Mouse (Mus musculus) megakaryocyte, adult 5-6 weeks (primary cell): ENCODE measurements around the gene Rps6ka5. TPM values are rescaled to one million over a fixed set of nuclear protein-coding genes. Genes with fewer than 3 reads are reported as not detected.

ENCODE experiments used
- ATAC-seq: 2 replicates; pipeline ENCODE4 v1.8.0; 2016; ENCODE audit warnings: mild to moderate bottlenecking, inconsistent platforms; ENCODE audit not compliant: poor library complexity, severe bottlenecking
- total RNA-seq, 2 experiments: library from RNA; stranded (forward) in 1 of 2; stranded (reverse) in 1 of 2; fragments of 153-499, 151-499 nt in 1 of 2; fragments of 221-1000, 200-1000 nt in 1 of 2; gene quantifications; 2 replicates each; pipeline versions ENCODE4 v1.2.3 to v1.2.4; 2015 to 2017

Gene Rps6ka5
- total RNA-seq, 2 experiments from 2014 or later: 19.4 to 30.9 TPM

DNA sequence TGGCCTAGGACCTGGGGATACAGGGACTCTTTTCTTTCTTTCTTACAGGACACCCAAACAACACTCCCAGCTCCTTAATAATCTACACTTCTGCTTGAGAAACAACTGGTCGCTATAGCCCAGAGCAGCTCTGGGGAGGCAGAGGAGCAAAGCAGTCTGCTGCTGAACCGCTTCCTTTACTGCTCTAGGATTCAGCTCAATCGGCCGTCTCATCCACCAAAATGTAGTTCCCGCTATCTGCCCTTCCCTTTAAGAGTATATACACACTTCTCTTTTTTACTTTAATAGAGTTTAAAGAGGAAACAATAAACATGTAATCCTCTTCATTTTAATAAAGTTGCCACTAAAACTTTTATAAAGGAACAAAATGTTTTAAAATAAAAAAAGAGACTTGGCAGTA, 117.0 kb downstream of the Rps6ka5 start:
- peak; percentile 73 for ATAC-seq

DNA sequence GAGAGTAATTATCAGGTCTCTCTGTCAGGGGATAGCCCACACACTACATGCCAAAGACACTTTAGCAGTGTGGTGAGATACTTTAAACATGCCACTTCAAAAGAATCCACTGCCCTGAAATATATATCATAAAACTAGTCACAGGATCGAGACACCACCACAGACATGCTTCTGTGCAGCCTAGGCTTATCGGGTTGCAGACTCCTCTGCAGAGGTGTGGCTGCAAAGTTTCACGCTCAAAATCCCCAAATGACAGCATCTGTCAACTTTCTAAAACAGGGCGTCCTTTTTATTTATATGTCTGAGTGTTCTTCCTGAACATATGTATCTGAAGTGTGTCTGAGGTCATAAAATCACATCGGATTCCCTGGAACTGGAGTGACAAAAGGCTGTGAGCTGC, 117.7 kb downstream of the Rps6ka5 start:
- ATAC-seq: no peak

- peak; percentile 57; the same call in 1 of the 2 replicates for ATAC-seq
Observed at GRCm38 (mm10) chr12:100606733-100607132, 120.0 kb downstream of the Rps6ka5 start.

- ATAC-seq: no peak
Observed at GRCm38 (mm10) chr12:100605596-100605995, 121.2 kb downstream of the Rps6ka5 start.

GRCm38 (mm10) chr12:100604540-100604939, 122.2 kb downstream of the Rps6ka5 start:
- ATAC-seq: peak; percentile 95

GRCm38 (mm10) chr12:100594700-100595099, 132.1 kb downstream of the Rps6ka5 start:
- no peak for ATAC-seq

DNA sequence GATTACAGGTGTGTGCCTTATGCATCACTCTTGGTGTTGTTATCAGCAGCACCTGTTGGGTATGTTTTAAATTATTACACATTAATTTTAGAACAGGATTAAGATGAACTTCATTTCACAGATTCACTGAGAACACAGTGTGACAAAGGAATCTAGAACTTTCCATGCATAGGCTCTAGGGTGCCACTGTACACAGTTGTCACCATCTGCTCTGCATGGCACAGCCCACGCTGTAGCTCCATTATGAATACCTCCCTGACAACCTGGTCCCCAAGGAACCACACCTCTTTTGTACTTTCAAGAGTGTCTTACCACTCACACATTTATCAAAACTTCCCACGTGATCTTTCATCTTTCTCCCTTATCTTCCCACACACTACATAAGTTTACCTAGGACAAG, 140.2 kb downstream of the Rps6ka5 start:
- no peak for ATAC-seq

DNA sequence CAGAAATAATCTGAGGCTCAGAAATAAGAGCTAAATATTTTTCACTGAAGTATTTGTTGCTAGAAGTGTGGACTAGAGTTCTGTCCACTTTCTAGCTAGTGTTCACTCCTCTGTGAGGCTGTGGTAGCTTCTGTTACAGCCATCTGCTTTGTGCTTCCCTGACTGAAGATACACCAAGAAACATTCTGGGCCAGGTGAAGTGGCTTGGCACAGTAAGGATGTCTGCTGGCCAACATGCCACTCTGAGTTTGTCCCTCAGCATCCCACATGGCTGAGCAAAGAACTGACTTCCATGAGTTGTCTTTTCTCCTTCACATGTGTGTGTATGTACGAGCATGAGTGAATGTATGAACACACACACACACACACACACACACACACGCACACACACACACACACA, 147.6 kb downstream of the Rps6ka5 start:
- no peak for ATAC-seq

DNA sequence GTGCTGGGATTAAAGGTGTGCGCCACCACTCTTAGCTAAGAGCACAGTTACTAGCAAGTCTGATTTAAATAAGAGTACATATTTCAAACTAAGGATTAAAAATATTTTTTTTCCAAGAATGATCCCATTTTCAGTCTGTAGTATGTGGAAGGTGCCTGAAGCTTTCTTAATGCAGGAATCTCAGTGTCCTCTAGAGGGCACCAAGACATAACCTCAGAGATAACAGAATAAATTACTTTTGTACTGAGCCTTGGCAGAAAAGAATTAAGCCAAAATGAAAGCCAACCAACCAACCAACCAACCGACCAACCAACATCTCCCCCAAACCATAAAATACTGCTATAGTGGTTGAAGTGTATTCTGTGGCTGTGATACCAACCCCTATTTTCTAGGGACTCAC, 148.5 kb downstream of the Rps6ka5 start:
- ATAC-seq: peak; percentile 72

GRCm38 (mm10) chr12:100575739-100576138, 151.0 kb downstream of the Rps6ka5 start:
- ATAC-seq: no peak

- no peak for ATAC-seq
Observed at GRCm38 (mm10) chr12:100570522-100571072, 156.2 kb downstream of the Rps6ka5 start.

GRCm38 (mm10) chr12:100568831-100569230, 158.0 kb downstream of the Rps6ka5 start:
- ATAC-seq: no peak

DNA sequence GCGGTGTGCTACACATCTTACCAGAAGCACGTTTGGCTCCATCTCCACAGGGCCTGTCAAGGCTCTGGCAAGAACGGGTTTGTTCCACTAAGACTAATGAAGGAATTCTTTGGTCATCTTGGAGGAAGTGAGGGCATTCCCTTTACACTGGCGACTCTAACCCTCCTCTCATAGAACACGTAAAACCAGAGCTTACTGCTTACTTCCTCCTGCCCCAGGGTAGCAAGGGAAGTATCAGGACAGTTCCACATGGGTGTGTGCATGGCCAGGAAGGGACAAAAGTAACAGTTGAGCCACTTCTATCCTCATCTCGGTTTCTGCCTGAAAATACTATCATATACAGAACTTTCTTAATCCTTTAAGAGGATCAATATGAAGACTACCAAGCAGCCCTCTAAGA, 158.7 kb downstream of the Rps6ka5 start:
- ATAC-seq: peak; percentile 59

DNA sequence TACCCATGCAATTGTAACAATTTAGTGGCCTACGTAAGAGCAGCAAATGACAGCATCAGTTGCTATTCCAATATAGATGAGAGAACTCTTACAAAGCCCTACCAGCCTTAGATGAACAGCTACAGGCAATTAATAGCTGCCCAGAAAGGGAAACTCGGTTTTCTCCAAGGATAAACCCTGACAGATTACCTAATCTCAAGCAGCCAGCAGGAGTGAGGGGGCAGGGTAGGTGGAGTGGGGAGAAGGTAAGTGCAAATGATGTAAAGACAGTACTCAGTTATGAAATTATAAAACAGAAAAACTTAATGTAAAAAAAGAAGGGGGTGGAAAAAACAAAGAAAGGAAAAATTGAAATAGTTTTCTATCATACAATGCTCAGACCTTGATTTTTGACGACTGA, 159.2 kb downstream of the Rps6ka5 start:
- no peak for ATAC-seq

DNA sequence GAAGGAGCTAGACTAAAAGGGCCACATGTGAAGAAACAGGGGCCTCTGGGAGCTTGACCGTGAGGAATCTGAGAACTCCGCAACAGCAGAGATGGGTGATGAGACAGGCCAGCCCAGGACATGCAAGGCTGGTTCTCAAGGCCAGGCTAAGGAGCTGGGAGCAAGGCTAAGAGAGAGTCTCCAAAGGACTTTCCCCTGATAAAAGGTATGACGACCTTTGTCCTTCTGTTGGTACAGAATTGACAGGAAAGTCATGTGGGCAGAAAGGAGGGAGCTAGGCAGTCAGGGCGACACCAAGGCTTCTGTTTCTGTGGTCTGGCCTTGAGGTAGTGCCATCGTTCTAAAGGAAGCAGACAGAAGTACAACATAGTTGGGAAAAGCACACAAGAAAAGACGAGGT, 173.1 kb downstream of the Rps6ka5 start:
- no peak for ATAC-seq

DNA sequence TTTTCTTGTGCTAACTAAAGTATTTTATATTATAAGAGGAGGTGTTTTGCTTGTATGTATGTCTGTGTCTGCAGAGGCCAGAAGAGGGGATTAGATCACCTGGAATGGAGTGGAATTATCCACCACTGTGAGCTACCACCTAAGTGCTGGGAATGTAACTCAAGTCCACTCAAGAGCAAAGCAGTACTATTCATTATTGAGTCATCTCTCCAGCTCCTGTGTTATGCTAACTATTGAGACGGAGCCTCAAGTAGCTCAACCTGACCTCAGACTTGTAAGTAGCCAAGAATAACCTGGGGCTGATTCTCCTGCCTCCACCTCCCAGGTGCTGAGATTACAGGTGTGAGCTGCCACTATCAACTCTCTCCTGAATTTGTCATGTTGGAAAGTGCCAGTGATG, 174.8 kb downstream of the Rps6ka5 start:
- no peak for ATAC-seq

- ATAC-seq: no peak
Observed at GRCm38 (mm10) chr12:100544194-100544567, 182.6 kb downstream of the Rps6ka5 start.

GRCm38 (mm10) chr12:100543437-100544193, 183.2 kb downstream of the Rps6ka5 start:
- ATAC-seq: no peak

GRCm38 (mm10) chr12:100542494-100542893, 184.3 kb downstream of the Rps6ka5 start:
- ATAC-seq: no peak

GRCm38 (mm10) chr12:100542076-100542475, 184.7 kb downstream of the Rps6ka5 start:
- ATAC-seq: peak; percentile 47; the same call in 1 of the 2 replicates

DNA sequence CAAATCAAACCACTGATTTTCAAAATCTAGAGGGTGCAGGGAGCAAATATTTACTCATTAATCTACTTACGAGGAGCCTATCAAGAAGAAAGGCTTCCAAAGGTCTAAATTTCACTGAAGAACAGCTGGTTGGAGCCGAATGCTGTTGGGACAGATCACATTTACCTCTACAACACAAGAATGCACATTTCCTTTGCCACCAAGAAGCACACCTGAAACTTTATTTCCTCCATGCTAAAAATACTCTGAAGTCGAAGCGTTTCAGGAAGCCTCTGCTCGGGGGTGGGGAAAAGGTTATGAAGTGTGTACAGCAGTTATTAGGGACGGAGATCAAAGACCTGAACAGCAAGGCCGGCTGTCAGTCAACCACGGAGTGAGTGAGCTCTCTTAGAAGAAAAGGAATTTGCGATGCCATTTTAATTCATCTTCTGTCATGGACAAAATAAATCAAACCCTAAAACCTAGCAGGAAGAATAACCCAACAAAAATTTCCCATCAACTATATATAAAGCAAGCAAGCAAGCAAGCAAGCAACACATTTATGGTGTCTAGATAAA, 187.5 kb downstream of the Rps6ka5 start:
- ATAC-seq: no peak

DNA sequence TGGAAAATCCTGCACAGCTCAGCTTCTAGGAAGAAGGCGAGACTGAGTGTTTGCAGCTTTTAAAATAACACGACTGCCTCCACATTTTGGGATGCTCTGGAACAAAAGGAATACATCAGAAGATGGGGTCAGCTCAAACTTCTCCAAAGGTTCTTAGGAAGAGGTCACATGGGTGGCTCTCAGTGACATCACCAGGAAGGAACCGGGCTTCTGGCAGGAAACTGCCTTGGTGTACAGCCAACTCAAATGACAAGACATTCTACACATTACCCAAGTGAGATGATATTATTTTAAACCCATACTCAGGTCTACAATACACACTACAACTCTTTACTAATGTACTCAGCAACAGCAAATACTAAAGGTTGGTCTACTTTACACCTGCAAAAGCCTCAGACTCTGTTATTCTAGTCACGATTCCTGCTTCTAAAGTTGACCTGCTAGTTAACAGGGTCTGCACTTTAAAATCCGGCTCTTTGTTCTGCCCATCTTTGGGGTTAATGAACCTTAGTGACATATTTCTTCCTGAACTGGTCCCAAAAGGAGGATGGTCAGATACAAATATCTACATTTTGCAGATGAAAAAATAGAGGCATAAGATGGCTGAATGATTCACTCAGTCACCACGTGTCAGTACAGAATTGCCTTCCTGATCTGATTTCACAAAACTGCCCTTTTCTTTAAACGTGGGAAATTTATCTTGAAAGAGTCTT, 188.2 kb downstream of the Rps6ka5 start:
- ATAC-seq: no peak
